24 mouse cellular contexts compared by ENCODE assay signal in genomic region chr2:29857967-29858366, GRCm38 (mm10). TPM values are rescaled to one million over a fixed set of nuclear protein-coding genes. Genes with fewer than 3 reads are reported as not detected.
DNase-seq lines count a peak whose midpoint lies in the region; ATAC-seq lines count a peak whose summit lies in the region.
"Had no signal": no experiment of that assay in that cellular context is flagged by ENCODE, and none has a peak within 500 bp of the region (broad histone marks: within the 10 kb centered on the region; RNA-seq: fewer than 3 reads in every experiment).

No protein-coding gene starts in this region.

- no peak overlapping the region for H3K9ac ChIP-seq in hindbrain, embryonic 13.5 days
- 0 out of 2 replicates have a peak overlapping the region, but pooled peaks have one; percentile 19 for H3K9ac ChIP-seq in limb, embryonic 13.5 days
- no peak overlapping the region for H3K9ac ChIP-seq in kidney, embryonic 16.5 days (replicated peaks; ENCODE audit: low read length)
- H3K9ac ChIP-seq: heart, embryonic 13.5 days; midbrain, embryonic 13.5 days had no signal

- peaks cover 12% of the 10 kb centered on the region; the same call in 1 of the 2 replicates for H3K27me3 ChIP-seq in hindbrain, embryonic 10.5 days (ENCODE audit: insufficient read depth, poor library complexity, severe bottlenecking)
- H3K27me3 ChIP-seq in hindbrain, embryonic 13.5 days, result no peaks in the 10 kb centered on the region
- peaks cover 19% of the 10 kb centered on the region for H3K27me3 ChIP-seq in limb, embryonic 13.5 days
- peaks cover 34% of the 10 kb centered on the region for H3K27me3 ChIP-seq in limb, embryonic 10.5 days (ENCODE audit: low read depth, poor library complexity, severe bottlenecking)
- H3K27me3 ChIP-seq in embryonic facial prominence, embryonic 10.5 days (replicated peaks; ENCODE audit: low read depth, poor library complexity, severe bottlenecking), result peaks cover 57% of the 10 kb centered on the region
- peaks cover 4% of the 10 kb centered on the region; the same call in 1 of the 2 replicates for H3K27me3 ChIP-seq in kidney, embryonic 16.5 days (ENCODE audit: insufficient read depth, low read length)
- H3K27me3 ChIP-seq: neural tube, embryonic 12.5 days had no signal

- no peaks in the 10 kb centered on the region for H3K36me3 ChIP-seq in hindbrain, embryonic 10.5 days
- H3K36me3 ChIP-seq in hindbrain, embryonic 13.5 days, result no peaks in the 10 kb centered on the region
- no peaks in the 10 kb centered on the region for H3K36me3 ChIP-seq in limb, embryonic 13.5 days
- H3K36me3 ChIP-seq in limb, embryonic 10.5 days, result no peaks in the 10 kb centered on the region
- no peaks in the 10 kb centered on the region for H3K36me3 ChIP-seq in embryonic facial prominence, embryonic 10.5 days (replicated peaks)
- H3K36me3 ChIP-seq in kidney, embryonic 16.5 days (ENCODE audit: insufficient read depth, low read length), result no peaks in the 10 kb centered on the region
- H3K36me3 ChIP-seq: forebrain, embryonic 10.5 days; heart, embryonic 13.5 days; midbrain, embryonic 13.5 days; neural tube, embryonic 12.5 days had no signal

- no peaks in the 10 kb centered on the region for H3K9me3 ChIP-seq in hindbrain, embryonic 10.5 days
- no peaks in the 10 kb centered on the region for H3K9me3 ChIP-seq in hindbrain, embryonic 13.5 days
- H3K9me3 ChIP-seq in limb, embryonic 13.5 days, result no peaks in the 10 kb centered on the region
- H3K9me3 ChIP-seq in limb, embryonic 10.5 days (replicated peaks), result no peaks in the 10 kb centered on the region
- no peaks in the 10 kb centered on the region for H3K9me3 ChIP-seq in embryonic facial prominence, embryonic 10.5 days
- no peaks in the 10 kb centered on the region for H3K9me3 ChIP-seq in kidney, embryonic 16.5 days (ENCODE audit: low read length)
- H3K9me3 ChIP-seq: forebrain, embryonic 10.5 days; heart, embryonic 13.5 days; midbrain, embryonic 13.5 days; neural tube, embryonic 12.5 days had no signal

- ATAC-seq in hindbrain, embryonic 13.5 days (ENCODE audit: low FRiP score), result no peak
- no peak for ATAC-seq in limb, embryonic 13.5 days (ENCODE audit: low FRiP score, low read depth)
- ATAC-seq in kidney, embryonic 16.5 days (ENCODE audit: low FRiP score, low TSS enrichment), result no peak
- ATAC-seq: CD4-positive, CD25-positive, alpha-beta regulatory T cell, adult 4 months; forebrain, embryonic 16.5 days; inflammation-experienced regulatory T-cells, adult 6 months; midbrain, embryonic 13.5 days had no signal

- H3K4me2 ChIP-seq in hindbrain, embryonic 13.5 days, result no peak overlapping the region
- no peak overlapping the region for H3K4me2 ChIP-seq in limb, embryonic 13.5 days (replicated peaks)
- H3K4me2 ChIP-seq in kidney, embryonic 16.5 days (replicated peaks; ENCODE audit: low read depth, low read length), result no peak overlapping the region
- H3K4me2 ChIP-seq: heart, embryonic 13.5 days; liver, embryonic 11.5 days; midbrain, embryonic 13.5 days; neural tube, embryonic 12.5 days had no signal

- H3K27ac ChIP-seq in hindbrain, embryonic 10.5 days, result peak overlapping the region; percentile 100
- no peak overlapping the region for H3K27ac ChIP-seq in hindbrain, embryonic 13.5 days
- no peak overlapping the region for H3K27ac ChIP-seq in limb, embryonic 13.5 days
- no peak overlapping the region for H3K27ac ChIP-seq in limb, embryonic 10.5 days
- H3K27ac ChIP-seq in embryonic facial prominence, embryonic 10.5 days (replicated peaks), result peak overlapping the region; percentile 65
- no peak overlapping the region for H3K27ac ChIP-seq in kidney, embryonic 16.5 days (ENCODE audit: low read length)
- H3K27ac ChIP-seq: forebrain, embryonic 10.5 days; heart, embryonic 13.5 days had no signal

- H3K4me3 ChIP-seq in hindbrain, embryonic 10.5 days, result peak overlapping the region; percentile 11; the same call in 1 of the 2 replicates
- no peak overlapping the region for H3K4me3 ChIP-seq in hindbrain, embryonic 13.5 days
- no peak overlapping the region for H3K4me3 ChIP-seq in limb, embryonic 13.5 days
- H3K4me3 ChIP-seq in limb, embryonic 10.5 days, result no peak overlapping the region
- H3K4me3 ChIP-seq in embryonic facial prominence, embryonic 10.5 days, result no peak overlapping the region
- no peak overlapping the region for H3K4me3 ChIP-seq in kidney, embryonic 16.5 days (ENCODE audit: low read length)
- H3K4me3 ChIP-seq: forebrain, embryonic 10.5 days; heart, embryonic 13.5 days; midbrain, embryonic 13.5 days; neural tube, embryonic 12.5 days had no signal

- DNase-seq in hindbrain, embryonic 10.5 days (ENCODE audit: low spot score), result no peak
- DNase-seq in limb, embryonic 10.5 days (ENCODE audit: low spot score), result no peak
- DNase-seq in embryonic facial prominence, embryonic 10.5 days (ENCODE audit: low spot score), result no peak
- peak; percentile 43 for DNase-seq in gastrocnemius, postnatal 25 days
- DNase-seq: adrenal gland, postnatal 14 days; cerebellum, adult 2 months; cerebellum, postnatal 14 days; heart, postnatal 10 days; kidney, adult 11 months; kidney, postnatal 25 days; right cerebral cortex, adult 18-20 months; spleen, adult 18-20 months; thymus, postnatal 14 days had no signal

- WGBS in hindbrain, embryonic 10.5 days, result 52% methylated on average over 5 of the region's 5 CpGs
- WGBS in hindbrain, embryonic 13.5 days, result 54% methylated on average over 5 of the region's 5 CpGs
- 50% methylated on average over 5 of the region's 5 CpGs for WGBS in limb, embryonic 13.5 days
- WGBS in limb, embryonic 10.5 days, result 74% methylated on average over 5 of the region's 5 CpGs
- WGBS in embryonic facial prominence, embryonic 10.5 days, result 76% methylated on average over 5 of the region's 5 CpGs
- WGBS in kidney, embryonic 16.5 days, result 71% methylated on average over 5 of the region's 5 CpGs

- H3K4me1 ChIP-seq in hindbrain, embryonic 10.5 days (replicated peaks), result peaks cover 64% of the 10 kb centered on the region
- H3K4me1 ChIP-seq in hindbrain, embryonic 13.5 days (replicated peaks), result peaks cover 55% of the 10 kb centered on the region
- 0 out of 2 replicates have a peak, but pooled peaks cover 6% of the 10 kb centered on the region for H3K4me1 ChIP-seq in limb, embryonic 13.5 days
- peaks cover 9% of the 10 kb centered on the region for H3K4me1 ChIP-seq in limb, embryonic 10.5 days
- H3K4me1 ChIP-seq in embryonic facial prominence, embryonic 10.5 days, result peaks cover 40% of the 10 kb centered on the region
- H3K4me1 ChIP-seq in kidney, embryonic 16.5 days (ENCODE audit: insufficient read depth, low read length), result peaks cover 4% of the 10 kb centered on the region; the same call in 1 of the 2 replicates
- H3K4me1 ChIP-seq: heart, embryonic 13.5 days had no signal

RNA-seq across cellular contexts. Expression of gene Cercam, which starts 11.0 kb away (rescaled TPM):
- polyA plus RNA-seq in hindbrain, embryonic 10.5 days (2016; fragmentation: Nextera tagmentation; extraction: Ambion mirVana), result 49.1 and 56.2 TPM in 2 replicates
- 23.8 and 24.9 TPM in 2 replicates for polyA plus RNA-seq in hindbrain, embryonic 13.5 days (2015; fragmentation: Nextera tagmentation; extraction: Ambion mirVana)
- polyA plus RNA-seq in limb, embryonic 13.5 days (2015; fragmentation: Nextera tagmentation; extraction: Ambion mirVana), result 28.8 and 33.4 TPM in 2 replicates
- 8.9 and 11.4 TPM in 2 replicates for polyA plus RNA-seq in limb, embryonic 10.5 days (2016; fragmentation: Nextera tagmentation; extraction: Ambion mirVana)
- 12.3 and 19.2 TPM in 2 replicates for polyA plus RNA-seq in embryonic facial prominence, embryonic 10.5 days (2016; fragmentation: Nextera tagmentation; extraction: Ambion mirVana)
- 10 to 100 TPM in 1 of 2 experiments, 1 to 10 TPM in 1; 8.5 to 10.6 TPM for total RNA-seq in gastrocnemius, postnatal 25 days (2021)
- 20.1 and 20.8 TPM in 2 replicates for polyA plus RNA-seq in kidney, embryonic 16.5 days (2015; fragmentation: Nextera tagmentation; extraction: Ambion mirVana)

RNA-seq across cellular contexts. Expression of gene Odf2, which starts 31.1 kb away (rescaled TPM):
- polyA plus RNA-seq in hindbrain, embryonic 10.5 days (2016; fragmentation: Nextera tagmentation; extraction: Ambion mirVana), result 111 and 114 TPM in 2 replicates
- polyA plus RNA-seq in hindbrain, embryonic 13.5 days (2015; fragmentation: Nextera tagmentation; extraction: Ambion mirVana), result 70.3 and 78.3 TPM in 2 replicates
- 64.4 and 68.9 TPM in 2 replicates for polyA plus RNA-seq in limb, embryonic 13.5 days (2015; fragmentation: Nextera tagmentation; extraction: Ambion mirVana)
- polyA plus RNA-seq in limb, embryonic 10.5 days (2016; fragmentation: Nextera tagmentation; extraction: Ambion mirVana), result 101 and 105 TPM in 2 replicates
- 102 and 111 TPM in 2 replicates for polyA plus RNA-seq in embryonic facial prominence, embryonic 10.5 days (2016; fragmentation: Nextera tagmentation; extraction: Ambion mirVana)
- total RNA-seq in gastrocnemius, postnatal 25 days (2021), result 10 to 100 TPM; 10.3 to 14.7 TPM
- polyA plus RNA-seq in kidney, embryonic 16.5 days (2015; fragmentation: Nextera tagmentation; extraction: Ambion mirVana), result 57.7 and 76.5 TPM in 2 replicates

RNA-seq across cellular contexts. Expression of gene Urm1, which starts 38.1 kb away (rescaled TPM):
- 23.8 and 25.0 TPM in 2 replicates for polyA plus RNA-seq in hindbrain, embryonic 10.5 days (2016; fragmentation: Nextera tagmentation; extraction: Ambion mirVana)
- 23.5 and 26.8 TPM in 2 replicates for polyA plus RNA-seq in hindbrain, embryonic 13.5 days (2015; fragmentation: Nextera tagmentation; extraction: Ambion mirVana)
- 24.3 and 27.2 TPM in 2 replicates for polyA plus RNA-seq in limb, embryonic 13.5 days (2015; fragmentation: Nextera tagmentation; extraction: Ambion mirVana)
- 20.4 and 25.1 TPM in 2 replicates for polyA plus RNA-seq in limb, embryonic 10.5 days (2016; fragmentation: Nextera tagmentation; extraction: Ambion mirVana)
- polyA plus RNA-seq in embryonic facial prominence, embryonic 10.5 days (2016; fragmentation: Nextera tagmentation; extraction: Ambion mirVana), result 18.0 and 23.7 TPM in 2 replicates
- total RNA-seq in gastrocnemius, postnatal 25 days (2021), result 10 to 100 TPM; 20.9 to 26.0 TPM
- polyA plus RNA-seq in kidney, embryonic 16.5 days (2015; fragmentation: Nextera tagmentation; extraction: Ambion mirVana), result 27.5 and 31.1 TPM in 2 replicates

RNA-seq across cellular contexts. Expression of gene Slc27a4, which starts 55.5 kb away (rescaled TPM):
- 18.3 and 24.7 TPM in 2 replicates for polyA plus RNA-seq in hindbrain, embryonic 10.5 days (2016; fragmentation: Nextera tagmentation; extraction: Ambion mirVana)
- 32.6 and 33.4 TPM in 2 replicates for polyA plus RNA-seq in hindbrain, embryonic 13.5 days (2015; fragmentation: Nextera tagmentation; extraction: Ambion mirVana)
- 14.8 and 15.6 TPM in 2 replicates for polyA plus RNA-seq in limb, embryonic 13.5 days (2015; fragmentation: Nextera tagmentation; extraction: Ambion mirVana)
- polyA plus RNA-seq in limb, embryonic 10.5 days (2016; fragmentation: Nextera tagmentation; extraction: Ambion mirVana), result 8.5 and 9.8 TPM in 2 replicates
- 10.1 and 11.2 TPM in 2 replicates for polyA plus RNA-seq in embryonic facial prominence, embryonic 10.5 days (2016; fragmentation: Nextera tagmentation; extraction: Ambion mirVana)
- total RNA-seq in gastrocnemius, postnatal 25 days (2021), result 10 to 100 TPM in 1 of 2 experiments, 1 to 10 TPM in 1; 8.2 to 10.7 TPM
- 16.5 and 17.7 TPM in 2 replicates for polyA plus RNA-seq in kidney, embryonic 16.5 days (2015; fragmentation: Nextera tagmentation; extraction: Ambion mirVana)

Comparison
In these comparisons a context has a peak if more than half of its experiments do, and no peak if none do; other contexts are left out.
1. H3K27ac ChIP-seq: peak in hindbrain, embryonic 10.5 days (single experiment) and embryonic facial prominence, embryonic 10.5 days (single experiment); none in hindbrain, embryonic 13.5 days (single experiment), limb, embryonic 13.5 days (single experiment), limb, embryonic 10.5 days (single experiment) and kidney, embryonic 16.5 days (single experiment).